Mouse (Mus musculus) liver (tissue): ENCODE results near the gene Ercc1.

ENCODE experiments used
- DNase-seq: peaks from one replicate; pipeline ENCODE4 v3.0.0-alpha.2; 2020; ENCODE audit warnings: mixed read lengths

Ercc1 gene

DNA sequence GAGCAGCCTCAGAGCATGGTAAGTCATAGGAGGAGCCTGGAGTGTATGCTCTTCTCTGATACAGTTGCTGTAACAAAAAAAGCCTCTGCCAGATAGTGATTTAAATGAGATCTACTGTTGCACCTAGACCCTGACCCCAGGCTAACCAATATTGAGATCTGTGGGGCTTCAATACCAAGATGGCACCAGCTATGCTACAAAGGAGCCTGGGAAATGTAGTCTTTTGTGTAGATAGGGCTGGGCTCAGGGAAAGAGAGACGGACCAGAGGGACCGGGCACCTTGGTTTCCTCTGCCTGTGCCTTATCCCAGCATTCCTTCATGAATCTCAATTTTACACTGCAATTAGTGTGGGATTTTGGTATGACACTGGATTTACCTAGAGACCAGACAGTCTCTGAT is 28.8 kb downstream of the Ercc1 start:
- DNase-seq, result no peak

DNA sequence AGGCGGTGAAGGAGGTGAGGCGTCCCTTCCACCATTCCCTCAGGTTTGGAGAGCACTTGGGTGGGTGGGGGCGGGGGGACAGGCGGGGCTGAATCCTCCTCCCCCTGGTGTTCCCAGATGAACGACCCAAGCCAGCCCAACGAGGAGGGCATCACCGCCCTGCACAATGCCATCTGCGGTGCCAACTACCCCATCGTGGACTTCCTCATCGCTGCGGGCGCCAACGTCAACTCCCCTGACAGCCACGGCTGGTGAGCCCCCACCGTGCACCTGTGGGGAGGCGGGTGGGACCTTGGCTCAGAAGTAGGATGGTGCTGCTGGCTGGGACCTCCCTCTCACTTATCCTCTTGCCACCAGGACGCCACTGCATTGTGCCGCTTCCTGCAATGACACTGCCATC is 30.8 kb downstream of the Ercc1 start:
- DNase-seq, result no peak

DNA sequence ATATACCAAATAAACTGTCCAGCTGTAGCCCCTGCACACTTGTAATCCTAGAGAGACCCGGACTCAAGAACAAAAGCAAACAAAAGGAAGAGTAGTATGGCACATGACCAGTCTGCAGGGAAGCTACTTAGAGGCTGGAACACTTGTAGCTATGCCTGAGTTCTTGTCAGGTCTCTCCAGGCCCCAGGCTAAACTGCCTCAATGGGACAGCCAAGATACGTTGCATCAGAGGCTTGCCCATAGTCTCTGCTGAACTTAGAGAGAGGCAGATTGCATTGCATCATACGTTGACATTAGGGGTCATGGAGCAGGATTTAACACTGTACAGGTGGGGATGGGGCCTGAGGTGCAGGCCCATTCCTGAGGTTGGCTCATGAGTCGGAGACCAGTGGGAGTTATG is 31.4 kb downstream of the Ercc1 start:
- DNase-seq, result no peak

DNA sequence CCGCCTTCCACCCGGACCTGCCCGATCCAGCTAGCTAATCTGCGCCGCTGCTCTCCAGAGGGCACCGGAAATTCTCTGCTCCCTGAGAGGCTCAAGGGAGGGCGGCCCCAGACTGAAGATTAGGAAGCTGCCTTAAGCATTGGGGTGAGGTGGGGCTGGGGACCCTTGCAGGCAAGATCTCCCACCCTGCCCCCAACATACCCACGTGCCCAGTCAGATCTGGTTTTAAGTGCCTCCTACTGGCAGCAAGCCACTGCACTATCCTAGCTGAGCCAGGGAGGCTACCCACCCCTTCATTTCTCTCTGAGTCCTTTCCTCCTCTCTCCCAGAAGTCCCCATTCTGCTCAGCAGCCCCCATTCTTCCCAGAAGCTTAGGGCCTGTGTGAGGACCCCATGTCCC is 33.5 kb downstream of the Ercc1 start:
- no peak for DNase-seq

DNA sequence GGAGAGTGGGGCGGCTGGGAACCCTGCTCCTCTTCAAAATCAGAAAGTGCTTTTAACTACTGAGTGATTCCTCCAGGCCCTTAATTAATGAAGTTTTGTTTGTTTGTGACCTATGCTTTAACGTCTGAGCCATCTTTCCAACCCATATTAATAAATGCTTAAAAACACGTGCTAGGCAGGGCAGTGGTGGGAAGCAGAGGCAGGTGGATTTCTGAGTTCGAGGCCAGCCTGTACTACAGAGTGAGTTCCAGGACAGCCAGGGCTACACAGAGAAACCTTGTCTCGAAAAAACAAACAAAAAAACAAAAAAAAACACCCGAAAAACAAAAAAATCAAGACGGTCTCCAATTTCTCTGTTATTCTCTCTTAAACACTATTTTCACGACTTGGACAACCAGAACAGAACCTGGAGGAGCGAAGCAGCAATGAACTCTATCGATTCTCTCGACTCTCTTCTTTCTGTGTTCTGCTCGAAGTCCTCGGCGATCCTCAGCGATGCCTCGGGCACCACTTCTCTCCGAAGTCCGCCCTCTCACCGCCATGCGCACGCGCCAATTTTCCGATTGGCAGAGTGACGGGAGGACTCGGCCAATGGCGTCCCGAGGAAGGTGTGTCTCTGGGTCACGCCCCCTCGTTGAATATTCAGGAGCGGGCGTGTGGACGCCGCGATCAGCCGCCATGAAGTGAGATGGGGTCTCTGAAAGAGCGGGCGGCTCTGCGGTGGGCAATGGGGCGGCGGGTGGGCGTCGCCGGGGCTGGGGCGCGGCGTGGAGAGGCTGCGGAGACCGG is 37.0 kb downstream of the Ercc1 start, which contains the start of gene Ercc2:
TSS of gene Ercc2 (plus strand) at position 634 of the 789 bp plus-strand sequence.
- peak; percentile 99 for DNase-seq

DNA sequence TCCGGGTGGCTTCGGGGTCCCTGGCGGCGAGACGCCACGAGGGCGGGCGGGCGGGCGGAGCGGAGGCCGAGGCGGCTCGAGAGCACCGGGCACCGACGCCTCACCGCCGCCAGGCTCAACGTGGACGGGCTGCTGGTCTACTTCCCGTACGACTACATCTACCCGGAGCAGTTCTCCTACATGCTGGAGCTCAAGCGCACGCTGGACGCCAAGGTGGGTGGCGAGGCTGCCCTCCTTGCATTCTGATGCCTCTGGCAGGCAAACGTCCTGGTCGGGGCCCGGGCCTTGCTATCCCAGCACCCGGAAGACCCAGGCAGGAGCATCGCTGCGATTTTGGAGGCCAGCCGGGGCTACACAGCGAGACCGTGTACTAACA is 37.6 kb downstream of the Ercc1 start:
- DNase-seq, result no peak

DNA sequence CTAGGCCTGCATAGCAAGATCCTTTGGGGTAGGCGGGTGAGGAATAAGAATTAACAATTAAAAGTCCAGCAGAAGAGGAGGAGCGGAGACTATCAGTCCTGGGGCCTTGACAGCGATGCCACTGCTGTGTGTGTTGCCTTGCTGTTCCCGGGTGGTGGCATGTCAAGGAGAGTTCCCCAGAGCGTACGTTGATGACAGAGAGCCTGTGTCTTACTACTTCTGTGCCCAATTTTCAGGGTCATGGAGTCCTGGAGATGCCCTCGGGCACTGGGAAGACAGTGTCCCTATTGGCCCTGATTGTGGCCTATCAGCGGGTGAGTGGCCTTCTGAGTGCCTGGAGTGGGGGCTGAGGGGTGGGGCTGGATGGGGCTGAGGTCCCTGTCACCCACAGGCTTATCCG is 39.1 kb downstream of the Ercc1 start:
- DNase-seq, result no peak

DNA sequence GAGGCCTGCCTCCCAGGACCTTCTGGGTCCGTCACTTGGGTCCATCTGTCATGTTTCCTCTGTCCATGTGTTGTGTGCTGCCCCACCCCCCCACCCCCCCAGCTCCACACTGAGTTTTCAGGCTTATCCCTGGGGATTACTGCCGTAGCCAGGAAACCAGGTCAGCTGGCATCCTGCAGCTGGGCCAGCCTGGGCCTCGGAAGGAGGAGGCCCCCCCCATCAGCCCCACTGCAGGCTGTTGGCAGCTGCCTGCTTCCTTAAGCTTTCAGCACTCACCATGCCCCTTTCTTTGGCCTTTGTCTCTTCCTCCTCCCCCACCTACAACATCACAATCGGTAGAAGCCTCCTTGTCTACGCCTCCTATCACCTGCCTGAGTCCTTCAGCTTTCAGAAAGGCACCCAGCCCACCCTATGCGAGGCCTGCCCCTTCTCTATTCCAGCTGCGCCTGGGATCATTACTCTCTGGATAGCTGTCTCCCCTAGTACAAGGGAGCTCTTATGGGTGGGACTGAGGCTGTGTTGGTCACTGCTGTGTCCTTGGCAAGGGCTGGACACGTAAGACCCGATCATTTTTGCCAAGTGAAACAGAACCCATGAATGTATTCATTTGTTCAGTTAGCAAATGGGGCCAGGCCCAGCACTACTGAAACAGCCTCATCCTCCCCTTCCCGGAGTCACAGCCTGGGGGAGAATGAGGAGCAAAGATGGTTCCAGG is 44.3 kb downstream of the Ercc1 start:
- DNase-seq, result no peak

DNA sequence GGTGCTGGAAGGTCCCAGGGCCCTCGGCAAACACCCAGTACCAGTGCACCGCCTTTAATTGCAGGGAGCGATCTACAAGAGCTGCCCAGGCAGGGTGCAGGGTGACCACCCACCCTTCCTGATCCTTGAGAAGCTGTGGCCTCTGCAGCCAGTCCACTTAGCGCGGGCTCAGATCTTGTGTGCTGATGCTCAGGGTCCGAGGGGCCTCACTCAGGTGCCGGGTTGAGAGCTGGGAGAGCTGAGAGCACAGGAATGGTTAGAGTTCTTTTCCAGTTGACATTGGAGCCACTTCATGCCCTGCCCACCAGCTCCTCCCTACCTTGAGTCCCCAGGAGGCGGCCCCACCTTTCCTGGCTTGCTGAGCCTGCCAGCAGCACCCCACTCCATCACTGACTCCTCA is 49.9 kb downstream of the Ercc1 start:
- DNase-seq, result no peak

DNA sequence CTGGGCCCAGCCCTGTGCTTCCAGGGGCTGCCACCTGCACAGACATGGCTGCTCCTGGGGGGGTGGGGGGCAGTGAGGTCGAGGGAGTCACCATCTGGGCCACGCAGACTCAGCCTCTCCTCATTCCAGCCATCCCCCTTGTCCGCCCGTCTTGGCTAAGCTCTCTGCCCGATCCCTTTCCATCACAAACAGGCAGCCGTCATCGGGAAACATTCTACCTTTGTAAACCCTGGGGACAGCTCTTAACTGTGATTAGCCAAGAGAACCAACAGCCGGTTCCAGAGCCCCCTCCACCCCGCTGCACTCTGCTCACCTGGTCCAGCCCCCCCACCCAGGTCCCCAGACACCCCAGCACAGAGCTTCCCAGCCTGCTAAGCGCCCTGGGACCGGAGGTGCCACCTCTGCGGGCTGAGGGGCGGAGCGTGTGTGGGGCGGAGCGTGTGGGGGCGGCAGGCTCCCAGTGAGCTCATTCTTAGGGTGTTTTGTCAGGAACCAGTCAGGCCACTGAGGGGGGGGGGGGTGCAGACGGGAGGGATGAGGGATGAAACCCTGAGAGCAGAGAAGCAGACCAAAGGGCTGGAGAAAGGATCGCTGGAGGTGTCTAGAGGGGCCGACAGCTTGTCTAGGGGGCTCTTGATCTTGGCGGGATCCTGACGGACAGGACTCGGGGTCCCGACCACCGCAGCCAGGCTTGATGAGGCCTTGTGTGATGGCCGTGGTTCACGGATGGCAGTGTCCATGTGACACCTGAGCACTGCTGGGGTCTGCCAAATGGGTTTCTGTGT is 55.1 kb downstream of the Ercc1 start:
- DNase-seq, result peak; percentile 60

DNA sequence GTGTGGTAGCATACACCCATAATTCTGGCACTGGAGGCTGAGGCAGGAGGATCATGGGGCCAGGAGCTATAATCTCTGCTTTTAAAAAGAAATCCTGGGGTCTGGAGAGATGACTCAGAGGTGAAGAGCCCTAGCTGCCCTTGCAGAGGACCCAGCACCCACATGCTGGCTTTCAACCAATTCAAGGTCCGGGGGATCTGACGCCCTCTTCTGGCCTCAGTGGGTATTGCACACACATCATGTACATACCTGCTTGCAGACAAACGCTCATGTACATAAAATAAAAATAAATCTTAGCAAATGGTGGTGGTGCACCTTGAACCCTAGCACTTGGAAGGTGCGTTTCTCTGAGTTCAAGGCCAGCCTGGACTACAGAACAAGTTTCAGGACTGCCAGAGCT is 56.4 kb downstream of the Ercc1 start:
- DNase-seq, result no peak

DNA sequence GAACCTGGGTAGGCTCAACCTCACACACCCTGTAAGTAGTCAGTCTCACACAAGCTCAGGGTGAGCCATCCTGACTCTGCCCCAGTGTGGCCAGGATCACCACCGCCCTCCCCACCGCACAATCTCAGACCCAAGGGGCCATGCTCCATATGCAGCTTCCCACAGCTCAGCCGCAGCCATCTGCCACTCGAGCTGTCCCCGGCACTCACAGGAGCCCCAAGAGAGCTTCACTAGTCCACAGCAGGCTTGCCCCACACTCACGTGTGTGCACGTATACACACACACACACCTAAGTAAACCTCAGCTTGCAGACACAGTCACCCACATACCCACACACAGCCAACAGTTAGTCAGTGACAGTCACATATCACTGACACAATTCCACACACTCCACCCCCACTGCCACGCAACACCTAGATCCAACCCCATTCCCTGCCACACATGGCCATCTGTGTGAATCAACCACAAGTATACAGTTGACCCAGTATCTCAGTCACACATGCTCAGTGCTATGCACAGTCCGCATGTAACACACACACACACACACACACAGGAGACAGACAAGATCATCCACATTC is 58.0 kb downstream of the Ercc1 start:
- no peak for DNase-seq

DNA sequence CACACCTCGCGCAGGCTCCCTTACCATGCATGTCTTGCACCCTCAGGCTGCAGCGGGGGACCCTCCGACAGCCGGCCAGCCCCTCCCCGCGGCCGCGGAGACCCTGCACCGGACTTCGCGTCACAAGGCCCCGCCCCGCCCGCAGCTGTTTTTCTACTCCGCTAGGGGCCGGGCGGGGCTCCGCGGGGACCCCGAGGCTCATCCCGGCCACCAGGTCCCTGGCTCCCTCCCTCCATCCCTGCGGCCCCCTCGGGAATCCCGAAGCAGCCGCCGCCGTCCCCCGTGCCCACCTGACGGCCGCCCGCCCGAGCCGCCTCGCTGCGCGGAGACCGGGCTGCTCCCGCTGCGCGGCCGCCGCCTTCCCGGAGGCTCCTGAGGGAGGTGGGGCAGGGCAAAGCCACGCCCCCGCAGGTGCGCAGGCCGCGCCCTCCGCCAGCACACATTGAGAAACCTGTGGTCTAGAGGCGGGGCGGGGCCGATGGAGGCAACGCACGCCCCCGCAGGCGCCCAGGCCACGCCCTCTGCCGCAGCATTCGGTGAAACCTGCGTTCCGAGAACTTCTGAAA is 59.2 kb downstream of the Ercc1 start, which contains the start of gene Klc3:
TSS of gene Klc3 (minus strand) at position 374 of the 566 bp plus-strand sequence.
- peak; percentile 85 for DNase-seq

DNA sequence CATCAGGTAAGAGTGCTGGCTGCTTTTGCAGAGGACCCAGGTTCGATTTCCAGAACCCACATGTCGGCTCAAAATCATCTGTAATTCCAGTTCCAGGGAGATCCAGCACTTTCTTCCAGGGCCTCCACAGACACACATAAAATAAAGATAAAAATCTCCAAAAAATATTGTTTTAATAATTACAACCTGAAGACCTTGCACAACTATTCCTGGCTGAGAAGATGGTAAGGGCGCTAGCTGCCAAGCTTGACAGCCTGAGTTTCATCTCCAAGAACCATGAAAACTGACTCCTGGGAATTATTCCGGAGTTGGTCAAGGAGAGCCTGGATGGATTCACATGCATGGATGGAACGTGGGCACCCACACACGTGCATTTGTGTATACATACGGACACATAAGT is 59.9 kb downstream of the Ercc1 start, which contains the start of gene Ckm:
TSS of gene Ckm (plus strand) at position 301 of the 400 bp plus-strand sequence.
- DNase-seq, result no peak

DNA sequence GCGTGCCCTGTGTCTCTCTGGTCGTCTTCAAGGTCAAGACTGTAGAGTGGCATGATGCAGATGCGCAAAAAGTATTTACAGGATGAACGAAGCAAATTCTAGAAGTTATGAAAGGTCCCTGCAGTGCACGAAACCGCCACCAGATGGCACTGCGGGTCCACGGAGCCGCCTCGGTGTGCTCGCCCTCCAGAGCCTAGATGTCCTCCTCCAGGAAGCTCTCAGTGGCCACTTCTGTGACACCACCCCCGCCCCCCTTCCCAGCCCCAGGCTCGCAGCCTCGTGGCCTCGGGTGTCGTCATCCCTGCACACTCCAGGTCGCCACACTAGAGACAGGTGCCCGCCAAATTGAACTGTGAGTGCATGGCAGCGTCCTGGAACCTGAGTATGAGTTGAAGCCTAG is 60.8 kb downstream of the Ercc1 start:
- DNase-seq, result peak; percentile 79
